Mouse (Mus musculus) layer of hippocampus, adult 2 months (tissue): ENCODE measurements at regions not wholly inside any gene's neighbourhood (a gene's known extent, or its start where the extent isn't known, plus 50 kb on each side); places are given as distances from the start of the nearest gene placed in this dataset.

ENCODE experiments used
- DNase-seq, 2 experiments: peaks; one replicate each; pipeline ENCODE4 v3.0.0; 2022; ENCODE audit warnings: low spot score in 2 of 2
- H3K27ac ChIP-seq: fragments of 200-600 bp; 2 replicates; pipeline ENCODE4 v1.8.1; 2022
- H3K4me3 ChIP-seq: fragments of 200-600 bp; 2 replicates; pipeline ENCODE4 v1.8.1; 2022; ENCODE audit warnings: mild to moderate bottlenecking
- CTCF ChIP-seq: fragments of 200-600 bp; conservative IDR thresholded peaks from 2 replicates; pipeline ENCODE4 v1.8.1; 2022; ENCODE audit warnings: antibody characterized with exemption, mild to moderate bottlenecking, moderate library complexity

GRCm38 (mm10) chr12:50111246-50112044, 537.5 kb downstream of the Prkd1 start:
- peak; percentile 54 for TF ChIP-seq CTCF
- no peak for DNase-seq
- Histone ChIP-seq H3K4me3 (peak overlapping the region; percentile 37), H3K27ac (peak overlapping the region; percentile 87)

- no peak for TF ChIP-seq CTCF
- peak overlapping the region; percentile 87 for H3K27ac ChIP-seq
- peak; percentile 54 to 72 for DNase-seq
- peak overlapping the region; percentile 37 for H3K4me3 ChIP-seq
Measured at GRCm38 (mm10) chr12:50112081-50112491, 536.8 kb downstream of the Prkd1 start.

GRCm38 (mm10) chr12:50115855-50116254, 533.0 kb downstream of the Prkd1 start:
- no peak for TF ChIP-seq CTCF
- H3K27ac ChIP-seq = no peak overlapping the region; the same call in 1 of the 2 replicates
- H3K4me3 ChIP-seq = no peak overlapping the region
- DNase-seq = no peak

- Histone ChIP-seq H3K4me3 (no peak overlapping the region), H3K27ac (peak overlapping the region; percentile 90)
- no peak for TF ChIP-seq CTCF
- no peak for DNase-seq
Measured at GRCm38 (mm10) chr12:50118346-50118745, 530.6 kb downstream of the Prkd1 start.

GRCm38 (mm10) chr12:50122145-50122544, 526.8 kb downstream of the Prkd1 start:
- H3K27ac ChIP-seq = peak overlapping the region; percentile 53

GRCm38 (mm10) chr12:50122971-50123370, 525.9 kb downstream of the Prkd1 start:
- H3K27ac ChIP-seq = no peak overlapping the region

More at GRCm38 (mm10) chr12:50122145-50122544, 526.8 kb downstream of the Prkd1 start:
- no peak overlapping the region for H3K4me3 ChIP-seq
- TF ChIP-seq CTCF = no peak
- no peak for DNase-seq

GRCm38 (mm10) chr12:50158143-50158542, 490.8 kb downstream of the Prkd1 start:
- peak in 1 of 2 experiments; percentile 13 for DNase-seq

More at GRCm38 (mm10) chr12:50122971-50123370, 525.9 kb downstream of the Prkd1 start:
- no peak for DNase-seq
- no peak for TF ChIP-seq CTCF
- H3K4me3 ChIP-seq = no peak overlapping the region

GRCm38 (mm10) chr12:50187332-50187731, 461.6 kb downstream of the Prkd1 start:
- Histone ChIP-seq H3K4me3 (no peak overlapping the region), H3K27ac (peak overlapping the region; percentile 28; the same call in 1 of the 2 replicates)

More at GRCm38 (mm10) chr12:50158143-50158542, 490.8 kb downstream of the Prkd1 start:
- Histone ChIP-seq H3K27ac (peak overlapping the region; percentile 4; the same call in 1 of the 2 replicates), H3K4me3 (no peak overlapping the region)
- no peak for TF ChIP-seq CTCF

GRCm38 (mm10) chr12:50190892-50191539, 457.9 kb downstream of the Prkd1 start:
- no peak for DNase-seq
- H3K27ac ChIP-seq = peak overlapping the region; percentile 77
- no peak for TF ChIP-seq CTCF
- H3K4me3 ChIP-seq = no peak overlapping the region

More at GRCm38 (mm10) chr12:50187332-50187731, 461.6 kb downstream of the Prkd1 start:
- no peak for TF ChIP-seq CTCF
- no peak for DNase-seq

GRCm38 (mm10) chr12:50191733-50192612, 456.9 kb downstream of the Prkd1 start:
- H3K27ac ChIP-seq = peak overlapping the region; percentile 77

GRCm38 (mm10) chr12:50193501-50193900, 455.4 kb downstream of the Prkd1 start:
- TF ChIP-seq CTCF = no peak
- H3K27ac ChIP-seq = no peak overlapping the region
- no peak for DNase-seq
- H3K4me3 ChIP-seq = no peak overlapping the region

More at GRCm38 (mm10) chr12:50191733-50192612, 456.9 kb downstream of the Prkd1 start:
- no peak for TF ChIP-seq CTCF
- no peak for DNase-seq
- no peak overlapping the region for H3K4me3 ChIP-seq

GRCm38 (mm10) chr12:50194714-50195113, 454.2 kb downstream of the Prkd1 start:
- no peak for TF ChIP-seq CTCF
- H3K4me3 ChIP-seq = no peak overlapping the region
- no peak overlapping the region for H3K27ac ChIP-seq
- no peak for DNase-seq
